Mouse (Mus musculus): ENCODE results near the gene Aanat. TPM values are rescaled to one million over a fixed set of nuclear protein-coding genes. Genes with fewer than 3 reads are reported as not detected.

The Aanat gene
- total and polyA plus RNA-seq, 2 experiments, result not detected

- TF ChIP-seq CTCF (IDR thresholded peaks at IDR 0.05; ENCODE audit: low read depth, low read length), result no peak
- no peak for TF ChIP-seq POLR2A (IDR thresholded peaks at IDR 0.05; ENCODE audit: extremely low read depth, insufficient read depth, low read length)
- H3K4me1 ChIP-seq (ENCODE audit: control insufficient read depth, insufficient read depth, low read length), result peaks cover 23% of the 10 kb centered on the region
- no peak overlapping the region for H3K27ac ChIP-seq (replicated peaks; ENCODE audit: insufficient read depth, low read depth, low read length)
- no peak overlapping the region for H3K4me3 ChIP-seq (ENCODE audit: insufficient read depth, low read depth, low read length)
- H3K27me3 ChIP-seq (ENCODE audit: control insufficient read depth, insufficient read depth, low read length), result no peaks in the 10 kb centered on the region
- peaks cover 20% of the 10 kb centered on the region; the same call in 1 of the 2 replicates for H3K79me2 ChIP-seq (ENCODE audit: control insufficient read depth, insufficient read depth, low read length)
- DNase-seq (ENCODE audit: extremely low read depth, low read depth, low spot score), result no peak
- peaks cover 2% of the 10 kb centered on the region; the same call in 1 of the 2 replicates for H3K36me3 ChIP-seq (ENCODE audit: control insufficient read depth, insufficient read depth, low read length)
- H3K9ac ChIP-seq (ENCODE audit: low read depth, low read length), result no peak overlapping the region
- WGBS, result 93% methylated on average over 6 of the region's 6 CpGs
These were observed 27.0 kb downstream of the Aanat start for GRCm38 (mm10) chr11:116613234-116613633.

- WGBS, result 5% methylated on average over 15 of the region's 15 CpGs
- DNase-seq (ENCODE audit: extremely low read depth, low read depth, low spot score), result peak; percentile 50
- no peaks in the 10 kb centered on the region for H3K36me3 ChIP-seq (ENCODE audit: control insufficient read depth, insufficient read depth, low read length)
- no peak overlapping the region for H3K4me3 ChIP-seq (ENCODE audit: insufficient read depth, low read depth, low read length)
- H3K27ac ChIP-seq (replicated peaks; ENCODE audit: insufficient read depth, low read depth, low read length), result peak overlapping the region; percentile 43
- TF ChIP-seq CTCF (IDR thresholded peaks at IDR 0.05; ENCODE audit: low read depth, low read length) (peak; percentile 48), POLR2A (IDR thresholded peaks at IDR 0.05; ENCODE audit: extremely low read depth, insufficient read depth, low read length) (no peak)
- no peaks in the 10 kb centered on the region for H3K27me3 ChIP-seq (ENCODE audit: control insufficient read depth, insufficient read depth, low read length)
- peaks cover 30% of the 10 kb centered on the region for H3K79me2 ChIP-seq (ENCODE audit: control insufficient read depth, insufficient read depth, low read length)
- peaks cover 36% of the 10 kb centered on the region for H3K4me1 ChIP-seq (ENCODE audit: control insufficient read depth, insufficient read depth, low read length)
- 0 out of 2 replicates have a peak overlapping the region, but pooled peaks have one; percentile 1 for H3K9ac ChIP-seq (ENCODE audit: low read depth, low read length)
These were observed 29.7 kb downstream of the Aanat start for GRCm38 (mm10) chr11:116615735-116616437.

- Histone ChIP-seq H3K4me1 (ENCODE audit: control insufficient read depth, insufficient read depth, low read length) (peaks cover 39% of the 10 kb centered on the region), H3K27ac (replicated peaks; ENCODE audit: insufficient read depth, low read depth, low read length) (peak overlapping the region; percentile 23), H3K79me2 (ENCODE audit: control insufficient read depth, insufficient read depth, low read length) (peaks cover 30% of the 10 kb centered on the region), H3K9ac (ENCODE audit: low read depth, low read length) (0 out of 2 replicates have a peak overlapping the region, but pooled peaks have one; percentile 1), H3K27me3 (ENCODE audit: control insufficient read depth, insufficient read depth, low read length) (no peaks in the 10 kb centered on the region), H3K36me3 (ENCODE audit: control insufficient read depth, insufficient read depth, low read length) (no peaks in the 10 kb centered on the region), H3K4me3 (ENCODE audit: insufficient read depth, low read depth, low read length) (no peak overlapping the region)
- no peak for TF ChIP-seq CTCF (IDR thresholded peaks at IDR 0.05; ENCODE audit: low read depth, low read length)
- no peak for TF ChIP-seq POLR2A (IDR thresholded peaks at IDR 0.05; ENCODE audit: extremely low read depth, insufficient read depth, low read length)
- WGBS, result 61% methylated on average over 10 of the region's 10 CpGs
- DNase-seq (ENCODE audit: extremely low read depth, low read depth, low spot score), result no peak
These were observed 30.3 kb downstream of the Aanat start for GRCm38 (mm10) chr11:116616438-116617118.

DNA sequence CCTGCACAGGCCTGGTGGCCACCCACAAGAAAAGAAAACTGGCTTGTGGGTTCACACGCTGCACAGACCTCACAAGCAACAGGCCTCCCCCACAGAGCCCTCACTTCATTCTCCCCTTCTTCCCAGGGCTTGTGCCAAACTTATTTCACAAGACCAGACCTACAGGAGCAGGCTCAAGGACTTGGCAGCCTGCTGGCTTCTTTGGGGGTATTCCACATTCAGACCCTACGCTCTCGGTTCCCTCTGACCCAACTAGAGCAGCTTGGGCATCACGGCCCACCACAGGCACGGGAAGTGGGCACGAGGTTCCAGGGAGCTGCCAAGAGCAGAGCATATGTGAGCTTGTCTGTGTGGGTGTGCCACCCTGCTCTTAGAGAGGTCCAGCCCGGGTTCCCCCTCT lies 31.4 kb downstream of the Aanat start:
- DNase-seq (ENCODE audit: extremely low read depth, low read depth, low spot score), result no peak
- Histone ChIP-seq H3K4me3 (ENCODE audit: insufficient read depth, low read depth, low read length) (no peak overlapping the region), H3K27me3 (ENCODE audit: control insufficient read depth, insufficient read depth, low read length) (no peaks in the 10 kb centered on the region), H3K79me2 (ENCODE audit: control insufficient read depth, insufficient read depth, low read length) (peaks cover 30% of the 10 kb centered on the region), H3K4me1 (ENCODE audit: control insufficient read depth, insufficient read depth, low read length) (peaks cover 50% of the 10 kb centered on the region), H3K9ac (ENCODE audit: low read depth, low read length) (no peak overlapping the region), H3K27ac (replicated peaks; ENCODE audit: insufficient read depth, low read depth, low read length) (no peak overlapping the region), H3K36me3 (ENCODE audit: control insufficient read depth, insufficient read depth, low read length) (no peaks in the 10 kb centered on the region)
- 69% methylated on average over 7 of the region's 7 CpGs for WGBS
- no peak for TF ChIP-seq CTCF (IDR thresholded peaks at IDR 0.05; ENCODE audit: low read depth, low read length)
- no peak for TF ChIP-seq POLR2A (IDR thresholded peaks at IDR 0.05; ENCODE audit: extremely low read depth, insufficient read depth, low read length)

GRCm38 (mm10) chr11:116618666-116619065 lies 32.4 kb downstream of the Aanat start:
- no peaks in the 10 kb centered on the region for H3K27me3 ChIP-seq (ENCODE audit: control insufficient read depth, insufficient read depth, low read length)
- no peak for DNase-seq (ENCODE audit: extremely low read depth, low read depth, low spot score)
- H3K4me3 ChIP-seq (ENCODE audit: insufficient read depth, low read depth, low read length), result no peak overlapping the region
- H3K27ac ChIP-seq (replicated peaks; ENCODE audit: insufficient read depth, low read depth, low read length), result no peak overlapping the region
- H3K79me2 ChIP-seq (ENCODE audit: control insufficient read depth, insufficient read depth, low read length), result peaks cover 30% of the 10 kb centered on the region
- no peak overlapping the region for H3K9ac ChIP-seq (ENCODE audit: low read depth, low read length)
- 94% methylated on average over 7 of the region's 7 CpGs for WGBS
- peaks cover 54% of the 10 kb centered on the region for H3K4me1 ChIP-seq (ENCODE audit: control insufficient read depth, insufficient read depth, low read length)
- TF ChIP-seq CTCF (IDR thresholded peaks at IDR 0.05; ENCODE audit: low read depth, low read length), result no peak
- TF ChIP-seq POLR2A (IDR thresholded peaks at IDR 0.05; ENCODE audit: extremely low read depth, insufficient read depth, low read length), result no peak
- no peaks in the 10 kb centered on the region for H3K36me3 ChIP-seq (ENCODE audit: control insufficient read depth, insufficient read depth, low read length)
